Mouse (Mus musculus) leukemia stem cell, adult 10-12 weeks (primary cell): Measurements from ENCODE around the gene Mrpl58. TPM values are rescaled to one million over a fixed set of nuclear protein-coding genes. Genes with fewer than 3 reads are reported as not detected.

Experiments
- polyA plus RNA-seq: library from polyadenylated mRNA; stranded (reverse); fragments of >175 nt; gene quantifications from 2 replicates; pipeline ENCODE4 v1.2.3, GENCODE M21; 2012; ENCODE audit warnings: low replicate concordance

Mrpl58 gene
- 57.4 and 57.8 TPM in 2 replicates for polyA plus RNA-seq

DNA sequence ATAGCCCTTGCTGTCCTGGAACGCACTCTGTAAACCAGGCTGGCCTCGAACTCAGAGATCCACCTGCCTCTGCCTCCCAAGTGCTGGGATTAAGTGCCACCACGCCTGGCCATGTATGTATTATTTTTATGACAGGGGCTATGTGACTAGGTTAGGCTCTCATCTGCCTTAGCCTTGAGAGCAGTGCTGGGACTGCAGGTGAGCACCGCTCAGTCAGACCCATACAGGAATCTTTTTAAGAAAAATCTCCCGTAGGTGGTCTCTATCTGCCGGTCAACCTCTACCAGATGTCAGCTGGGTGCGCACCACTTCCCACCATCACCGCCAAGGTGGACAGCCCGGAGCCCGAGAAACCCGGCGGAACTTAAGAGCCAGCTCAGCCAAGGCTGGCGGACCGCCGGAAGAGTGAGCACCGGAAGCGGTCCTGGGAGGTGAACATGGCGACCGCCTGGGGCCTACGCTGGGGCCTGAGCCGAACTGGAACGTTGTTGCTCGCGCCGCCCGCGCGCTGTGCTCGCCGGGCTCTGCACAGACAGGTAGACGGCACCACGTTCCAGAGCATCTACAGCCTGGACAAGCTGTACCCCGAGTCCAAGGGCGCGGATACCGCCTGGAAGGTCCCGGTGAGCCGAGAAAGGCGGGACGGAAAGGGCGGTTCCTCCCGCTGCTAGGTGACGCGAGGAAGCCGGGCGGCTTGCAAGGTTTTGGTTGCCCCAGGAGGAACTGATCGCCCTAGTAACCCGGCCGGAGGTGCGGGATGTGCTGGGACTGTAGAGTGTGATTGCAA, at the start of gene Mrpl58:
Mrpl58 (plus strand) TSS at position 415 of the 787 bp plus-strand sequence.

GRCm38 (mm10) chr11:115367395-115367944, 36.1 kb upstream of the Mrpl58 start, which contains the start of gene Hid1:
Gene Hid1 (minus strand): TSS chr11:115367756.

DNA sequence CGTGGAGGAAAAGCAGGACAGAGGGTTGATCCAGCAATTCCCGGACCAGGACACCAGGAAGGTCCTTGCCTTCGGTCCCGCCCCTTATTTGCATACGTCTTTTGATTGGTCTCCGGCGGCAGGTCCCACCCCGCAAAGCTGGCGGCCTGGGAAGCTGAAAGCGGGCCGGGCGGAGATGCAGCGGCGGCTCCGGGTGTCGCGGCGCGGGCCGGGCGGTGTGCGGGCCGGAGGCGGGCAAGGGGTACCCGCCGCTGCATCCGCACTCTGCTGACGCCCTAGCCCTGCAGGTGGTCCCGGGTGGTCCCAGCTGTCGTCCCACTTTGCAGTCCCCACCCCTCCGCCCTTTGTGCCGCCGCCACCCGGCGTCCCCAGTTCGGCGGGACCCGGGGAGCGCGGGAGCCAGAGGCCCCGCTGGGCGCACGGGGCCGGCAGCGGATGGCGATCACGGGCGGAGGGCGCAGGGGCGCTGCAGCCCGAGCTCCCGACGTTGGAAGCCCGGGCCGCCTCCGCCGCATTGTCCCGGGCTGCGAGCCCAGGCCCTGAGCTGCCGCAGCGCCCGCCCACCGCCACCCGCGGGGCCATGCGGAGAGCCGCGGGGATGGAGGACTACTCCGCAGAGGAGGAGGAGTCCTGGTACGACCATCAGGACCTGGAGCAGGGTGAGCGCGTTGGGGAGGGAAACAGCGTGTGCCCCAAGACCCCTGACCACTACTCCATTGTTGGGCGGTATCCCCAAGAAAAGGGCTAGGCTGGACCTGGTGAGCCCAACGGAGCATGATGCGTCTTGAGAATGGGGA, 21.6 kb upstream of the Mrpl58 start, which contains the start of gene Cdr2l:
Cdr2l (plus strand) TSS at position 174 of the 797 bp plus-strand sequence.

DNA sequence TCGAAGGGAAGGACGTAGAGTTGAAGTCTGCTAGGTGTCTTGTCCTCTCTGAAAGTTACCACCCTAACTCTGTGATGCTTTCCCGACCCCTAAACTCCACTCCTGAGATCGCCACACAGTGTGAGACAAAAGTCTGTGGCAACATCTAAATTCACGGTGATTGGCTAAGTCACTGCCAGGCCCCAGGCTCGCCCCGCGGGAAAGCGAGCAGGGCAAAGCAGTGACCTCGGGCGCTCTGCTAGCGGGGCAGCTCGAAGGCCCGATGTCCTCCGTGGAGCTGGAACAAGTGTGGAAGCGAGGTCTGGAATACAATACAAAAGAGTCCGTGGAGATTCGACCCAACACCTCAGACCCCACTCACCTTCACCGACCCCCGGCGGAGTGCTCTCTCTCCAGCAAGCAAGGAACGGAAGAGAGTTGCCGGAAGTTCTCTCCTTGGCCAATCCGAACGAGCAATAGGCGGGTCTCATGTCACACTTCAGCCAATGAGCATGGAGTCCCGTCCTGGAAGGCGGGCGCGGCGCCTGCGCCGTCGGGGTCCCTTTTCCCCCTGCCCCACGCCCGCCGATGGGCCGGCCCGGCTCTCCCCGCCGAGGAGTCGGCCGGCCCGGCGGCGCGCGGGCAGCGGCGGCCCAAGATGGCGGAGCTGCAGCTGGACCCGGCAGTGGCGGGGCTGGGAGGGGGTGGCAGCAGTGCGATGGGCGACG, 16.1 kb downstream of the Mrpl58 start, which contains the start of the genes Atp5h and Kctd2:
Atp5h (minus strand) TSS at position 432 of the 707 bp plus-strand sequence.
Kctd2 (plus strand) TSS at position 598 of the 707 bp plus-strand sequence.

DNA sequence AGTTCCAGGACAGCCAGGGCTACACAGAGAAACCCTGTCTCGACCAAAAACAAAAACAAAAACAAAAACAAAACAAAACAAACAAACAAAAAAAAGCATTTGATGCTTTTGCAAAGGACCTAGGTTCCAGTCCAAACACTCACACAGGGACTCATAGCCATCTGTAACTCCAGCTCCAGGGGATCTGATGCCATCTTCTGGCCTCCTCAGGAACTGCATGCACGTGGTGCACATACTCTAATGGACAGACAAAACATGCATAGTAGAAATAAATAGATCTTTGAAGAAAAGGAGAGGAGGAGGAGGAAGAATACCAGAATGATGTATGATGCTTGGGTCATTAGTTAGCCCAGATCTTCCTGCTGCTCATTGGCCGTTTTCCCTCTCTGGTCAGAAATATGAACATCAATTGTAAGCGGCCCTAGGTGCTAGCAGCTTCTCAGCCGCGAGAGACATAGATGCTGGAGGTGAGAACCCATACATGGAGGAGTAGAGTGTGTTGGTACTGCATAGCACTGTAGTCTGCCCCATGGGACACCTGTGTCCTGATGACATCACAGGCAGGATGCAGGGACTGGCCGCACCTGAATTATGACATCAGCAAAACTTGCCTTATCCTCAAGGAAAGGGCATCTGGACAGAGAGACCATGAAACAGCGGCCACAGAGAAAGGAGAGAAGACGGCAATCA, 36.5 kb downstream of the Mrpl58 start, which contains the start of gene Trim80:
Trim80 (plus strand) TSS at position 640 of the 690 bp plus-strand sequence.

Other genes starting within 250 kb of the Mrpl58 start
- 29.5 and 39.0 TPM in 2 replicates for gene Slc9a3r1, start 240.4 kb upstream of the Mrpl58 start, polyA plus RNA-seq
- 9.5 and 18.3 TPM in 2 replicates for gene Tmem104, start 216.3 kb upstream of the Mrpl58 start, polyA plus RNA-seq
- 11.2 and 17.7 TPM in 2 replicates for gene Nat9, start 215.9 kb upstream of the Mrpl58 start, polyA plus RNA-seq
- gene Grin2c, start 136.5 kb upstream of the Mrpl58 start, polyA plus RNA-seq = 2.6 and 3.5 TPM in 2 replicates
- 28.9 and 35.2 TPM in 2 replicates for gene Fdxr, start 126.7 kb upstream of the Mrpl58 start, polyA plus RNA-seq
- 0.05 and 0.08 TPM in 2 replicates for gene Fads6, start 106.1 kb upstream of the Mrpl58 start, polyA plus RNA-seq
- gene Otop2, start 96.6 kb upstream of the Mrpl58 start, polyA plus RNA-seq = not detected in 2 replicates
- gene Ush1g, start 81.7 kb upstream of the Mrpl58 start, polyA plus RNA-seq = 0.28 and 0.50 TPM in 2 replicates
- not detected in 2 replicates for gene Otop3, start 69.0 kb upstream of the Mrpl58 start, polyA plus RNA-seq
- gene Hid1, start 36.0 kb upstream of the Mrpl58 start, polyA plus RNA-seq = 1.3 and 1.7 TPM in 2 replicates
- 0.75 and 0.91 TPM in 2 replicates for gene Cdr2l, start 21.8 kb upstream of the Mrpl58 start, polyA plus RNA-seq
- 11.6 and 26.2 TPM in 2 replicates for gene Atp5h, start 16.2 kb downstream of the Mrpl58 start, polyA plus RNA-seq
- gene Kctd2, start 16.4 kb downstream of the Mrpl58 start, polyA plus RNA-seq = 18.3 and 34.4 TPM in 2 replicates
- not detected in 2 replicates for gene Trim80, start 36.8 kb downstream of the Mrpl58 start, polyA plus RNA-seq
- 0.21 and 2.1 TPM in 2 replicates for gene Slc16a5, start 58.7 kb downstream of the Mrpl58 start, polyA plus RNA-seq
- 38.6 and 55.7 TPM in 2 replicates for gene Armc7, start 71.9 kb downstream of the Mrpl58 start, polyA plus RNA-seq
- 70.2 and 101 TPM in 2 replicates for gene Nt5c, start 88.1 kb downstream of the Mrpl58 start, polyA plus RNA-seq
- 242 and 300 TPM in 2 replicates for gene Jpt1, start 110.6 kb downstream of the Mrpl58 start, polyA plus RNA-seq
- 68.7 and 370 TPM in 2 replicates for gene Sumo2, start 132.5 kb downstream of the Mrpl58 start, polyA plus RNA-seq
- gene Nup85, start 160.7 kb downstream of the Mrpl58 start, polyA plus RNA-seq = 8.4 and 41.9 TPM in 2 replicates
- 33.6 and 41.2 TPM in 2 replicates for gene Mrps7, start 200.2 kb downstream of the Mrpl58 start, polyA plus RNA-seq
- 101 and 179 TPM in 2 replicates for gene Gga3, start 200.3 kb downstream of the Mrpl58 start, polyA plus RNA-seq
- 39.5 and 63.0 TPM in 2 replicates for gene Mif4gd, start 209.2 kb downstream of the Mrpl58 start, polyA plus RNA-seq
- 44.8 and 51.3 TPM in 2 replicates for gene Slc25a19, start 224.5 kb downstream of the Mrpl58 start, polyA plus RNA-seq